Mouse (Mus musculus) liver, postnatal 0 days (tissue): ENCODE data around the gene Cers3.

Experiments
- CTCF ChIP-seq: sonication (generic); IDR thresholded peaks from 2 replicates; pipeline ENCODE4 v1.5.1; 2016; ENCODE audit warnings: antibody characterized with exemption, low read depth
- EP300 ChIP-seq: IDR thresholded peaks from 2 replicates; pipeline ENCODE4 v1.6.1; 2016; ENCODE audit warnings: antibody characterized with exemption, low read depth, mild to moderate bottlenecking

- no peak for TF ChIP-seq CTCF
- no peak for TF ChIP-seq EP300
These were observed 114.3 kb downstream of the Cers3 start for GRCm38 (mm10) chr7:66857610-66858009.
